Mouse (Mus musculus): ENCODE measurements around the gene Ptpn3. TPM values are rescaled to one million over a fixed set of nuclear protein-coding genes. Genes with fewer than 3 reads are reported as not detected.
"Not testable (repeated sequence)": the region's sequence is repeated elsewhere in the genome, so short reads cannot be mapped to it uniquely, and the experiment has no call there.

Gene Ptpn3
- polyA plus RNA-seq, 1 experiment from 2014 or later, result 8.1 TPM

- H3K27me3 ChIP-seq (ENCODE audit: control insufficient read depth, insufficient read depth, low read length); H3K9ac ChIP-seq (replicated peaks; ENCODE audit: low read depth, low read length); H3K4me2 ChIP-seq (replicated peaks; ENCODE audit: low read depth, low read length); H3K9me3 ChIP-seq (ENCODE audit: control insufficient read depth, low read depth, low read length); ATAC-seq (ENCODE audit: insufficient number of reproducible peaks, insufficient read depth, low FRiP score, low read depth); H3K27ac ChIP-seq (ENCODE audit: low read length); H3K4me3 ChIP-seq (ENCODE audit: low read depth, low read length); H3K36me3 ChIP-seq (ENCODE audit: control insufficient read depth, insufficient read depth, low read length); H3K4me1 ChIP-seq (ENCODE audit: control insufficient read depth, insufficient read depth, low read length): not testable (repeated sequence)
- 94% methylated on average over 20 of the region's 20 CpGs for WGBS
These were observed 102.8 kb downstream of the Ptpn3 start for GRCm38 (mm10) chr4:57198666-57199393.

GRCm38 (mm10) chr4:57191543-57192283 is 109.9 kb downstream of the Ptpn3 start:
- Histone ChIP-seq H3K36me3 (ENCODE audit: control insufficient read depth, insufficient read depth, low read length) (no peaks in the 10 kb centered on the region), H3K4me2 (replicated peaks; ENCODE audit: low read depth, low read length) (no peak overlapping the region), H3K27me3 (ENCODE audit: control insufficient read depth, insufficient read depth, low read length) (no peaks in the 10 kb centered on the region), H3K27ac (ENCODE audit: low read length) (no peak overlapping the region), H3K9me3 (ENCODE audit: control insufficient read depth, low read depth, low read length) (no peaks in the 10 kb centered on the region), H3K4me3 (ENCODE audit: low read depth, low read length) (no peak overlapping the region), H3K4me1 (ENCODE audit: control insufficient read depth, insufficient read depth, low read length) (peaks cover 6% of the 10 kb centered on the region; the same call in 1 of the 2 replicates), H3K9ac (replicated peaks; ENCODE audit: low read depth, low read length) (no peak overlapping the region)
- no peak for ATAC-seq (ENCODE audit: insufficient number of reproducible peaks, insufficient read depth, low FRiP score, low read depth)
- WGBS, result 65% methylated on average over 9 of the region's 9 CpGs

DNA sequence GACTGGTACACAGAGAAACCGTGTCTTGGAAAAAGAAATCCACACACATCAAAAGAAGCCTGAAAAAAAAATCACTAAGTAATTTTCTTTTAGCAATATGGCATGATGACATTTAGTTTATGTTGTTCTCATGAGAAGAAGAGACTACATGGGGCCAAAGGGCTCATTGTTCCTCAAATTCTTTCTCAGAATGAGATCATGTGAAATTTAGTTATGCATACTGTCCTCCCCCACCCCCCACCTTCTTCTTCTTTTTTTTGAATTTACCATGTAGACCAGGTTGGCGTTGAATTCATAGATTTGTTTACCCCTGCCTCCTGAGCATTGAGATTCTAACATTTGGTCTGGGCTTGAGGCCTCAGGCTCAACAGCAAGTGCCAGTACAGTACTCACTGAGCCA is 111.8 kb downstream of the Ptpn3 start:
- Histone ChIP-seq H3K4me2 (replicated peaks; ENCODE audit: low read depth, low read length) (no peak overlapping the region), H3K27ac (ENCODE audit: low read length) (no peak overlapping the region), H3K4me1 (ENCODE audit: control insufficient read depth, insufficient read depth, low read length) (peaks cover 6% of the 10 kb centered on the region; the same call in 1 of the 2 replicates), H3K9ac (replicated peaks; ENCODE audit: low read depth, low read length) (no peak overlapping the region), H3K4me3 (ENCODE audit: low read depth, low read length) (no peak overlapping the region), H3K36me3 (ENCODE audit: control insufficient read depth, insufficient read depth, low read length) (no peaks in the 10 kb centered on the region), H3K27me3 (ENCODE audit: control insufficient read depth, insufficient read depth, low read length) (no peaks in the 10 kb centered on the region), H3K9me3 (ENCODE audit: control insufficient read depth, low read depth, low read length) (no peaks in the 10 kb centered on the region)
- WGBS, result 79% methylated on average over 2 of the region's 2 CpGs
- ATAC-seq (ENCODE audit: insufficient number of reproducible peaks, insufficient read depth, low FRiP score, low read depth), result no peak

GRCm38 (mm10) chr4:57186035-57186434 is 115.6 kb downstream of the Ptpn3 start:
- no peaks in the 10 kb centered on the region for H3K4me1 ChIP-seq (ENCODE audit: control insufficient read depth, insufficient read depth, low read length)
- no peaks in the 10 kb centered on the region for H3K9me3 ChIP-seq (ENCODE audit: control insufficient read depth, low read depth, low read length)
- H3K36me3 ChIP-seq (ENCODE audit: control insufficient read depth, insufficient read depth, low read length), result no peaks in the 10 kb centered on the region
- no peak overlapping the region for H3K4me2 ChIP-seq (replicated peaks; ENCODE audit: low read depth, low read length)
- H3K27ac ChIP-seq (ENCODE audit: low read length), result peak overlapping the region; percentile 61; the same call in 1 of the 2 replicates
- ATAC-seq (ENCODE audit: insufficient number of reproducible peaks, insufficient read depth, low FRiP score, low read depth), result peak; percentile 54; the same call in 1 of the 2 replicates
- 10% methylated on average over 6 of the region's 6 CpGs for WGBS
- H3K9ac ChIP-seq (replicated peaks; ENCODE audit: low read depth, low read length), result no peak overlapping the region
- H3K27me3 ChIP-seq (ENCODE audit: control insufficient read depth, insufficient read depth, low read length), result no peaks in the 10 kb centered on the region
- no peak overlapping the region for H3K4me3 ChIP-seq (ENCODE audit: low read depth, low read length)

DNA sequence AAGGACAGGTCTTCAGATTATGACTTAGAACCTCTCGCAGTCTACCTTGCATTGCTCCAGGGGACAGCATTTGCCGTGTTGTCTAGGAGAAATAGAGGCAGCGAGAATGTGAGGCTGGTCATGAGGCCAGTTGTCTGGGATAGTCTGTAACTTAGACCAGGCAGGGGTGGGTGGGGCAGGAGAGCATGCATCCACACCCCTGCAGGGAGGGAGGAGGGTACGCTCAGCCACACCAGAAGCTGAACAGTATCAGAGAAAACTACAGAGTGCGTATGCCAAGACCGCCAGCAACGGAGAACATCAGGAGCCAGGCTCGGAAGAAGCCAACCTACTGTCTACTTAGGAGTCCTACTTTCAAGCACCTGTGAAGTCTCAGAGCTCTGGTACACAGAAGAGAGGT is 116.2 kb downstream of the Ptpn3 start:
- peak overlapping the region; percentile 39; the same call in 1 of the 2 replicates for H3K27ac ChIP-seq (ENCODE audit: low read length)

GRCm38 (mm10) chr4:57183493-57183892 is 118.1 kb downstream of the Ptpn3 start:
- H3K4me2 ChIP-seq (replicated peaks; ENCODE audit: low read depth, low read length), result no peak overlapping the region
- H3K9me3 ChIP-seq (ENCODE audit: control insufficient read depth, low read depth, low read length), result no peaks in the 10 kb centered on the region
- H3K27me3 ChIP-seq (ENCODE audit: control insufficient read depth, insufficient read depth, low read length), result no peaks in the 10 kb centered on the region
- H3K36me3 ChIP-seq (ENCODE audit: control insufficient read depth, insufficient read depth, low read length), result no peaks in the 10 kb centered on the region
- no peak for ATAC-seq (ENCODE audit: insufficient number of reproducible peaks, insufficient read depth, low FRiP score, low read depth)
- H3K4me3 ChIP-seq (ENCODE audit: low read depth, low read length), result no peak overlapping the region
- H3K27ac ChIP-seq (ENCODE audit: low read length), result no peak overlapping the region
- no peak overlapping the region for H3K9ac ChIP-seq (replicated peaks; ENCODE audit: low read depth, low read length)
- H3K4me1 ChIP-seq (ENCODE audit: control insufficient read depth, insufficient read depth, low read length), result no peaks in the 10 kb centered on the region
- WGBS, result 66% methylated on average over 4 of the region's 4 CpGs

More for the DNA sequence above, 116.2 kb downstream of the Ptpn3 start:
- Histone ChIP-seq H3K4me3 (ENCODE audit: low read depth, low read length) (no peak overlapping the region), H3K27me3 (ENCODE audit: control insufficient read depth, insufficient read depth, low read length) (no peaks in the 10 kb centered on the region), H3K9me3 (ENCODE audit: control insufficient read depth, low read depth, low read length) (no peaks in the 10 kb centered on the region), H3K4me1 (ENCODE audit: control insufficient read depth, insufficient read depth, low read length) (no peaks in the 10 kb centered on the region), H3K36me3 (ENCODE audit: control insufficient read depth, insufficient read depth, low read length) (no peaks in the 10 kb centered on the region), H3K4me2 (replicated peaks; ENCODE audit: low read depth, low read length) (no peak overlapping the region), H3K9ac (replicated peaks; ENCODE audit: low read depth, low read length) (no peak overlapping the region)
- ATAC-seq (ENCODE audit: insufficient number of reproducible peaks, insufficient read depth, low FRiP score, low read depth), result no peak
- 58% methylated on average over 8 of the region's 8 CpGs for WGBS

DNA sequence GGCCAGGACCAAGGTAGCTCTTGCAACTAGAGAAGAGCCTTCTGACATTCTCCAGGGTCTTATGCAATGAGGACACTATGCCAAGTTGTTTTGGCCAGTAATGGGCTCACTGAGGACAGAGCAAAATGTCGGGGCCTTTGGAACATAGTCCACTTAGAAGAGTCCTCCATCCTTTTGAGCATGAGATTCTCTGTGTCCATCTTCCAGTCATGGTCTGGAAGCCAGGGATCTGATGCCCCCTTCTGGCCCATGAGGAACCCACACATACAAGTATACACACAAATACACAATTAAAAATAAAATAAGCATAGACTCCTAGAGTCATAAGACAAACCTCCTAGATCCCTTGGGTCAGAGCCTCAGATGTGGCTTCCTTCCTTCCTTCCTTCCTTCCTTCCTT is 120.1 kb downstream of the Ptpn3 start:
- H3K4me1 ChIP-seq (ENCODE audit: control insufficient read depth, insufficient read depth, low read length), result no peaks in the 10 kb centered on the region
- 67% methylated on average over 1 of the region's 1 CpGs for WGBS
- H3K4me3 ChIP-seq (ENCODE audit: low read depth, low read length), result no peak overlapping the region
- H3K9me3 ChIP-seq (ENCODE audit: control insufficient read depth, low read depth, low read length), result no peaks in the 10 kb centered on the region
- H3K36me3 ChIP-seq (ENCODE audit: control insufficient read depth, insufficient read depth, low read length), result no peaks in the 10 kb centered on the region
- no peak overlapping the region for H3K27ac ChIP-seq (ENCODE audit: low read length)
- no peak overlapping the region for H3K9ac ChIP-seq (replicated peaks; ENCODE audit: low read depth, low read length)
- no peaks in the 10 kb centered on the region for H3K27me3 ChIP-seq (ENCODE audit: control insufficient read depth, insufficient read depth, low read length)
- ATAC-seq (ENCODE audit: insufficient number of reproducible peaks, insufficient read depth, low FRiP score, low read depth), result no peak
- H3K4me2 ChIP-seq (replicated peaks; ENCODE audit: low read depth, low read length), result no peak overlapping the region

GRCm38 (mm10) chr4:57178881-57179280 is 122.8 kb downstream of the Ptpn3 start:
- Histone ChIP-seq H3K4me2 (replicated peaks; ENCODE audit: low read depth, low read length) (no peak overlapping the region), H3K36me3 (ENCODE audit: control insufficient read depth, insufficient read depth, low read length) (no peaks in the 10 kb centered on the region), H3K9ac (replicated peaks; ENCODE audit: low read depth, low read length) (no peak overlapping the region), H3K27ac (ENCODE audit: low read length) (no peak overlapping the region), H3K4me3 (ENCODE audit: low read depth, low read length) (no peak overlapping the region), H3K4me1 (ENCODE audit: control insufficient read depth, insufficient read depth, low read length) (no peaks in the 10 kb centered on the region), H3K27me3 (ENCODE audit: control insufficient read depth, insufficient read depth, low read length) (no peaks in the 10 kb centered on the region), H3K9me3 (ENCODE audit: control insufficient read depth, low read depth, low read length) (no peaks in the 10 kb centered on the region)
- no peak for ATAC-seq (ENCODE audit: insufficient number of reproducible peaks, insufficient read depth, low FRiP score, low read depth)
- WGBS, result 83% methylated on average over 4 of the region's 4 CpGs

All from stomach, embryonic 14.5 days (tissue).